Mouse (Mus musculus): ENCODE results near the gene Ptpn6. TPM values are rescaled to one million over a fixed set of nuclear protein-coding genes. Genes with fewer than 3 reads are reported as not detected.

Gene Ptpn6
- polyA plus RNA-seq, 1 experiment = 31.7 TPM

DNA sequence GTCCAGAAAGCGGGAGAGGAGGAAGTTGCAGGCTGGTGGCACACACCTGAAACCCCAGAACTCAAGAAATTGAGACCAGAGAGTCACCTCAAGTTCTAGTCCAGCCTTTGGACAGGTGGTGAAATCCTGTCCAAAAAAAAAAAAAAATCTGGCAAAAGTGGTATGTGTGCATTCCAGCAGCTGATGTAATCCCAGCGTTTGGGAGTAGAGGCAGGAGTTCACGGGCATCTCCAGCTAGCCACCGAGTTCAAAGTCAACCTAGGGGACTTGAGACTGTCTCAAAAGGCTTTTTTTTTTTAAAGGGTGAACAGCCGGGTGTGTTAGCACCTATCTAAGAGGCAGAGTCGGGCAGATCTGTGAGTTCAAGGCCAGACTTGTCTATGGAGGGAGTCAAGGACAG, 62.3 kb downstream of the Ptpn6 start:
- no peak for TF ChIP-seq POLR2A (IDR thresholded peaks at IDR 0.05; ENCODE audit: low read depth, low read length)
- TF ChIP-seq CTCF (conservative IDR thresholded peaks at IDR 0.05; ENCODE audit: insufficient read depth, insufficient read length, low read depth, low read length) = no peak
- H3K4me1 ChIP-seq (ENCODE audit: control insufficient read depth, insufficient read depth, low read length) = peaks cover 3% of the 10 kb centered on the region; the same call in 1 of the 2 replicates
- no peaks in the 10 kb centered on the region for H3K27me3 ChIP-seq (replicated peaks; ENCODE audit: control insufficient read depth, insufficient read depth, low read length)
- peak; percentile 73 for DNase-seq
- 54% methylated on average over 6 of the region's 6 CpGs for WGBS
- no peak overlapping the region for H3K4me3 ChIP-seq (ENCODE audit: insufficient read depth, low read depth, low read length)
- H3K36me3 ChIP-seq (ENCODE audit: control insufficient read depth, insufficient read depth, low read length) = no peaks in the 10 kb centered on the region
- peak overlapping the region; percentile 33; the same call in 1 of the 2 replicates for H3K27ac ChIP-seq (ENCODE audit: insufficient read depth, low read depth, low read length)

DNA sequence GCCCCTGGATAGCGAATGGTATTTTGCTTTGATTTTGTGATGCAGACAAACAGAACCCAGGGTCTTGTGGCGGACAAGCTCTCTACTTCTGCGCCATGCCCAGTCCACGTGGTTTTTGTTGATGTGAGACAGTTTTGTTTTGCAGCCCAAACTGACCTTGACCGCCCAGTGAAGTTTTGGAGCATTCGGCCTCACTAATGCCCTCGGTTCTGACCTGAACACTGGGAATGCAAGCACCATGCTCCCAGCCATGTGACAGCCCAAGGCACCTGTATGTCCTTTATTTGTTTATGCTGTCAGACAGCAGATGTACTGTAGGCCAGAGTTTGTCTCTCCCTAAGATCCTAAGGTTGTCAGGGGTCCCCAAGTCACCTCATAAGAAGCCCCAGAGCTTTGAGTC, 63.9 kb downstream of the Ptpn6 start:
- Histone ChIP-seq H3K27ac (ENCODE audit: insufficient read depth, low read depth, low read length) (peak overlapping the region; percentile 68; the same call in 1 of the 2 replicates), H3K36me3 (ENCODE audit: control insufficient read depth, insufficient read depth, low read length) (no peaks in the 10 kb centered on the region), H3K4me1 (ENCODE audit: control insufficient read depth, insufficient read depth, low read length) (peaks cover 3% of the 10 kb centered on the region; the same call in 1 of the 2 replicates), H3K27me3 (replicated peaks; ENCODE audit: control insufficient read depth, insufficient read depth, low read length) (no peaks in the 10 kb centered on the region), H3K4me3 (ENCODE audit: insufficient read depth, low read depth, low read length) (no peak overlapping the region)
- 61% methylated on average over 7 of the region's 7 CpGs for WGBS
- DNase-seq = peak; percentile 66
- TF ChIP-seq POLR2A (IDR thresholded peaks at IDR 0.05; ENCODE audit: low read depth, low read length) (no peak), CTCF (conservative IDR thresholded peaks at IDR 0.05; ENCODE audit: insufficient read depth, insufficient read length, low read depth, low read length) (no peak)

GRCm38 (mm10) chr6:124673619-124674018, 64.9 kb downstream of the Ptpn6 start:
- Histone ChIP-seq H3K36me3 (ENCODE audit: control insufficient read depth, insufficient read depth, low read length) (no peaks in the 10 kb centered on the region), H3K27me3 (replicated peaks; ENCODE audit: control insufficient read depth, insufficient read depth, low read length) (no peaks in the 10 kb centered on the region), H3K4me1 (ENCODE audit: control insufficient read depth, insufficient read depth, low read length) (peaks cover 3% of the 10 kb centered on the region; the same call in 1 of the 2 replicates), H3K27ac (ENCODE audit: insufficient read depth, low read depth, low read length) (peak overlapping the region; percentile 68; the same call in 1 of the 2 replicates), H3K4me3 (ENCODE audit: insufficient read depth, low read depth, low read length) (no peak overlapping the region)
- 51% methylated on average over 9 of the region's 9 CpGs for WGBS
- TF ChIP-seq CTCF (conservative IDR thresholded peaks at IDR 0.05; ENCODE audit: insufficient read depth, insufficient read length, low read depth, low read length) (0 out of 2 replicates have a peak, but pooled peaks have one; percentile 4), POLR2A (IDR thresholded peaks at IDR 0.05; ENCODE audit: low read depth, low read length) (no peak)
- peak; percentile 79 for DNase-seq

GRCm38 (mm10) chr6:124672100-124672499, 66.4 kb downstream of the Ptpn6 start:
- H3K36me3 ChIP-seq (ENCODE audit: control insufficient read depth, insufficient read depth, low read length) = no peaks in the 10 kb centered on the region
- H3K27ac ChIP-seq (ENCODE audit: insufficient read depth, low read depth, low read length) = no peak overlapping the region
- H3K4me1 ChIP-seq (ENCODE audit: control insufficient read depth, insufficient read depth, low read length) = peaks cover 5% of the 10 kb centered on the region; the same call in 1 of the 2 replicates
- H3K4me3 ChIP-seq (ENCODE audit: insufficient read depth, low read depth, low read length) = no peak overlapping the region
- TF ChIP-seq POLR2A (IDR thresholded peaks at IDR 0.05; ENCODE audit: low read depth, low read length) = no peak
- no peak for TF ChIP-seq CTCF (conservative IDR thresholded peaks at IDR 0.05; ENCODE audit: insufficient read depth, insufficient read length, low read depth, low read length)
- DNase-seq = no peak
- H3K27me3 ChIP-seq (replicated peaks; ENCODE audit: control insufficient read depth, insufficient read depth, low read length) = no peaks in the 10 kb centered on the region
- WGBS = 44% methylated on average over 6 of the region's 6 CpGs

Other genes starting within 250 kb of the Ptpn6 start
- 14.2 and 14.3 TPM in 2 replicates for gene C1rl, start 245.6 kb downstream of the Ptpn6 start, polyA plus RNA-seq (2012; rRNA removed)
- 24.8 and 26.5 TPM in 2 replicates for gene C1ra, start 226.3 kb downstream of the Ptpn6 start, polyA plus RNA-seq (2012; rRNA removed)
- 34.0 and 38.1 TPM in 2 replicates for gene C1s1, start 196.4 kb downstream of the Ptpn6 start, polyA plus RNA-seq (2012; rRNA removed)
- not detected in 2 replicates for gene C1rb, start 168.4 kb downstream of the Ptpn6 start, polyA plus RNA-seq (2012; rRNA removed)
- gene C1s2, start 102.6 kb downstream of the Ptpn6 start, polyA plus RNA-seq (2012; rRNA removed) = 0.18 and 0.20 TPM in 2 replicates
- gene Lpcat3, start 75.7 kb downstream of the Ptpn6 start, polyA plus RNA-seq (2012; rRNA removed) = 215 and 231 TPM in 2 replicates
- 50.5 and 67.4 TPM in 2 replicates for gene Emg1, start 26.5 kb downstream of the Ptpn6 start, polyA plus RNA-seq (2012; rRNA removed)
- gene Phb2, start 26.4 kb downstream of the Ptpn6 start, polyA plus RNA-seq (2012; rRNA removed) = 181 and 193 TPM in 2 replicates
- 387 and 474 TPM in 2 replicates for gene Grcc10, start 2.7 kb upstream of the Ptpn6 start, polyA plus RNA-seq (2012; rRNA removed)
- not detected in 2 replicates for gene Gm45234, start 17.3 kb upstream of the Ptpn6 start, polyA plus RNA-seq (2012; rRNA removed)
- 49.1 and 65.4 TPM in 2 replicates for gene Atn1, start 17.8 kb upstream of the Ptpn6 start, polyA plus RNA-seq (2012; rRNA removed)
- 2.6 and 3.2 TPM in 2 replicates for gene Eno2, start 31.0 kb upstream of the Ptpn6 start, polyA plus RNA-seq (2012; rRNA removed)
- gene Lrrc23, start 41.0 kb upstream of the Ptpn6 start, polyA plus RNA-seq (2012; rRNA removed) = 0.41 and 0.66 TPM in 2 replicates
- gene Spsb2, start 69.9 kb upstream of the Ptpn6 start, polyA plus RNA-seq (2012; rRNA removed) = 33.7 and 36.7 TPM in 2 replicates
- gene Tpi1, start 75.6 kb upstream of the Ptpn6 start, polyA plus RNA-seq (2012; rRNA removed) = 1,044 and 1,055 TPM in 2 replicates
- gene Usp5, start 90.8 kb upstream of the Ptpn6 start, polyA plus RNA-seq (2012; rRNA removed) = 66.2 and 74.0 TPM in 2 replicates
- gene Cdca3, start 90.8 kb upstream of the Ptpn6 start, polyA plus RNA-seq (2012; rRNA removed) = 4.2 and 4.3 TPM in 2 replicates
- gene Gnb3, start 101.6 kb upstream of the Ptpn6 start, polyA plus RNA-seq (2012; rRNA removed) = 0.16 and 0.41 TPM in 2 replicates
- 15.8 and 19.1 TPM in 2 replicates for gene P3h3, start 119.0 kb upstream of the Ptpn6 start, polyA plus RNA-seq (2012; rRNA removed)
- 4.0 and 5.6 TPM in 2 replicates for gene Gpr162, start 125.3 kb upstream of the Ptpn6 start, polyA plus RNA-seq (2012; rRNA removed)
- gene Cd4, start 149.5 kb upstream of the Ptpn6 start, polyA plus RNA-seq (2012; rRNA removed) = 0.57 and 4.3 TPM in 2 replicates
- gene Lag3, start 173.0 kb upstream of the Ptpn6 start, polyA plus RNA-seq (2012; rRNA removed) = 0.80 and 1.5 TPM in 2 replicates
- gene Ptms, start 181.4 kb upstream of the Ptpn6 start, polyA plus RNA-seq (2012; rRNA removed) = 1,732 and 2,839 TPM in 2 replicates
- gene Mlf2, start 192.7 kb upstream of the Ptpn6 start, polyA plus RNA-seq (2012; rRNA removed) = 402 and 403 TPM in 2 replicates
- 268 and 276 TPM in 2 replicates for gene Cops7a, start 226.8 kb upstream of the Ptpn6 start, polyA plus RNA-seq (2012; rRNA removed)

Measured in kidney, adult 2 months (tissue).